Mouse (Mus musculus): ENCODE data around the gene 4930451I11Rik.

GRCm38 (mm10) chr7:126863791-126864190, 32.4 kb upstream of the 4930451I11Rik start:
- TF ChIP-seq ZMIZ1 (IDR thresholded peaks at IDR 0.05; ENCODE audit: low read depth, low read length) = no peak
- TF ChIP-seq POLR2AphosphoS2 (IDR thresholded peaks at IDR 0.05; ENCODE audit: low read depth, low read length) = no peak
- TF ChIP-seq CTCF (conservative IDR thresholded peaks at IDR 0.05 in 1 of 2, IDR thresholded peaks at IDR 0.05 in 1 of 2; ENCODE audit: low read depth in 2 of 2, low read length in 2 of 2) = no peak
- no peak for TF ChIP-seq SIN3A (IDR thresholded peaks at IDR 0.05; ENCODE audit: low read length)
- TF ChIP-seq HCFC1 (IDR thresholded peaks at IDR 0.05; ENCODE audit: low read depth, low read length) = no peak
- TF ChIP-seq TCF12 (IDR thresholded peaks at IDR 0.05; ENCODE audit: low read depth, low read length) = no peak

All from CH12.LX (cell line).